Mouse (Mus musculus): ENCODE data around the gene Prps1l1.

Prps1l1 gene

DNA sequence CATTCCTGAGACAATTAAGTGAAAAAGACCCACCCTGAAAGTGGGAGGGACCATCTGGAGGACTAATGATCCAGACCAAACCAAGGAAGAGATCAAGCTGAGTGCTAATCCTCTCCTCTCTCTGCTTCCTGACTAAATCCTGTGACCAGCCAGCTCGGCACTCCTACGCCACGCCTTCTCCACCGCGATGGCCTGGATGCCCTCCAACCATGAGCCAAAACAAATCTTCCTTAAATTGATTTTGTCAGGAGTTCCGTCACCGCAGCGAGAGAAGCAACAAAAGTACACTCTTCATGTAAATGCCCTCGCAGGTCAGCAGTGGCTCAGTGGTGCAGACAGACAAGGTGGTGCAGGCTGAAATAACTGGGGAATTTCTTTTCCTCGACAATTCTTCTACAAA, 37.5 kb downstream of the Prps1l1 start:
- in situ Hi-C loops (cut with MseI, MboI): no loop called here

GRCm38 (mm10) chr12:35025916-35026432, 41.4 kb downstream of the Prps1l1 start:
- in situ Hi-C loops (cut with MseI, MboI): no loop called here

GRCm38 (mm10) chr12:35027533-35027932, 43.0 kb downstream of the Prps1l1 start:
- in situ Hi-C loops (cut with MseI, MboI): no loop called here
